Mouse (Mus musculus): ENCODE measurements around the gene Taok1. TPM values are rescaled to one million over a fixed set of nuclear protein-coding genes. Genes with fewer than 3 reads are reported as not detected.

Taok1 gene
- total and polyA plus RNA-seq, 2 experiments from 2014 or later: 14.2 to 35.9 TPM

DNA sequence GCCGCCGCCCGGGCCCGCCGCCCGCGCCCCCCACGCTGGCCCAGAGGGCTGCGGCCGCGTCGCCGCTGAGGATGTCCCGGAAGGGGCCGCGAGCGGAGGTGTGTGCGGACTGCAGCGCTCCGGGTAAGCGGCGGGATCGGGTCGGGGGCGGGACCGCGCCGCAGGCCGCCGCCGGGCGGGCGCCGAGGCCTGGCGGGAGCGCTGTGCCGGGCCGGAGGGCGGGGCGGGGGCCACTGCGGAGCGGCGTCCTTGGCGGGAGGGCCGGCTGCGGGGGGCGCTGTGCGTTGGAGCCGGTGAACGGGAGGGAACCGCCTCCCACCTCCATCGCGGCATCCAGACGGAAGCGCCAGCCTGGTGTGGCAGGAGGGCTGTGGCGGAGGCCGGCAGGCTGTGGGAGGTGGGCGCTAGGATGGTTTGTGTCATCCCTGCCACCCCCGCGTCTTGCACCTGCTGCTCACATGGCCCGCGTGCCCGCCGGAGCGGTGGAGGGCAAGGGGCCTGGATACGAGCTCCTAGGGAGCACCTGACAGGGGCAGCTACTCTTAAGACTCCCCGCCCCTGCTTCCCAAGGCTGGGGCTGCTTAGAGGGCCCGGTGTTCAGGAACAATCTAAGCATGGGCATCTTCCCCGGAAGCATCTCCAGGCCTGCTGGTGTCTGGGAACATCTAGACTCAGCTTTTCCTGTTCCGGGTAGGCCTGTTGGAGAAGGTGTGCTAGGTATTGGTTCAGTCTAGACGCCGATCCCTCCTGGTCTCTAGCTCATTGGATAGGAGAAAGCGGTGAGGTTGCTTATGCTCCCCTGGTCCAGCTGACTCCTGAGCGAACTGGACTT is 113.9 kb downstream of the Taok1 start, which contains the start of gene Git1:
TSS of gene Git1 (plus strand) at position 51 of the 832 bp plus-strand sequence.
- Histone ChIP-seq H3K4me2 (ENCODE audit: low read depth, low read length) (peak within 1 kb of the TSS; percentile 88), H3K27me3 (ENCODE audit: control insufficient read depth, insufficient read depth, low read length) (no peaks in the 10 kb centered on the region), H3K9ac (replicated peaks; ENCODE audit: low read depth, low read length) (peak within 1 kb of the TSS; percentile 93), H3K9me3 (replicated peaks; ENCODE audit: control insufficient read depth, low read length) (no peaks in the 10 kb centered on the region), H3K4me1 (ENCODE audit: control insufficient read depth, insufficient read depth) (peaks cover 36% of the 10 kb centered on the region), H3K4me3 (ENCODE audit: low read depth, low read length) (peak within 1 kb of the TSS; percentile 93), H3K36me3 (replicated peaks; ENCODE audit: control insufficient read depth, insufficient read depth, low read length) (no peaks in the 10 kb centered on the region), H3K27ac (ENCODE audit: low read depth) (peak within 1 kb of the TSS; percentile 97)
- TF ChIP-seq EP300 (IDR thresholded peaks at IDR 0.05; ENCODE audit: low read depth): no peak
- no peak for TF ChIP-seq CTCF (IDR thresholded peaks at IDR 0.05; ENCODE audit: low read depth)
- ATAC-seq (ENCODE audit: insufficient read depth, low read depth): no peak
- DNase-seq (ENCODE audit: low spot score): no peak
- under 1% methylated on average over 54 of the region's 74 CpGs for WGBS

DNA sequence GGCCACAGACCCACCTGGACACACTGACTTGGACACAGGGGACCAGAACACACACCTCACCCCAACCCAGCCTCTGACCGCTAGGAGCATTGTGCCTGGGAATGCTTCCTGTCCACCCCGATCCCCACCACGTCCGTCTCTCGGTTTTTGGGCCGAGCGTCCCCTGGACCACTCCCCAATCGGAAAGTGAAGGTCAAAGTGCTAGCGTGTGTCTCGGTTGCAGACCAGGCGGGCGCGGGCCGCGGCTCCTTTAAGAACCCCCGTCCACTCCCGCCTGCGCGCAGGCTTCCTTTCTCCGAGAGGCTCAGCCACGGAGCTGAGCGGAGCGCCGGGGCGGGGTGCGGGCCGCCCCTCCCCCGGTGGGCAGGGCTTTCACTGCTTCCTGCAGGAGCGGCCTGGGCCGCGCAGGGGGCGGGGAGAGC is 114.7 kb downstream of the Taok1 start:
- DNase-seq (ENCODE audit: low spot score) (peak; percentile 94), ATAC-seq (ENCODE audit: insufficient read depth, low read depth) (peak; percentile 71)
- H3K27me3 ChIP-seq (ENCODE audit: control insufficient read depth, insufficient read depth, low read length): no peaks in the 10 kb centered on the region
- H3K4me2 ChIP-seq (ENCODE audit: low read depth, low read length): peak overlapping the region; percentile 88
- H3K9ac ChIP-seq (replicated peaks; ENCODE audit: low read depth, low read length): peak overlapping the region; percentile 93
- under 1% methylated on average over 31 of the region's 32 CpGs for WGBS
- no peaks in the 10 kb centered on the region for H3K36me3 ChIP-seq (replicated peaks; ENCODE audit: control insufficient read depth, insufficient read depth, low read length)
- H3K4me3 ChIP-seq (ENCODE audit: low read depth, low read length): peak overlapping the region; percentile 67
- no peaks in the 10 kb centered on the region for H3K9me3 ChIP-seq (replicated peaks; ENCODE audit: control insufficient read depth, low read length)
- TF ChIP-seq EP300 (IDR thresholded peaks at IDR 0.05; ENCODE audit: low read depth) (no peak), CTCF (IDR thresholded peaks at IDR 0.05; ENCODE audit: low read depth) (0 out of 2 replicates have a peak, but pooled peaks have one; percentile 0)
- peak overlapping the region; percentile 97 for H3K27ac ChIP-seq (ENCODE audit: low read depth)
- peaks cover 28% of the 10 kb centered on the region for H3K4me1 ChIP-seq (ENCODE audit: control insufficient read depth, insufficient read depth)

DNA sequence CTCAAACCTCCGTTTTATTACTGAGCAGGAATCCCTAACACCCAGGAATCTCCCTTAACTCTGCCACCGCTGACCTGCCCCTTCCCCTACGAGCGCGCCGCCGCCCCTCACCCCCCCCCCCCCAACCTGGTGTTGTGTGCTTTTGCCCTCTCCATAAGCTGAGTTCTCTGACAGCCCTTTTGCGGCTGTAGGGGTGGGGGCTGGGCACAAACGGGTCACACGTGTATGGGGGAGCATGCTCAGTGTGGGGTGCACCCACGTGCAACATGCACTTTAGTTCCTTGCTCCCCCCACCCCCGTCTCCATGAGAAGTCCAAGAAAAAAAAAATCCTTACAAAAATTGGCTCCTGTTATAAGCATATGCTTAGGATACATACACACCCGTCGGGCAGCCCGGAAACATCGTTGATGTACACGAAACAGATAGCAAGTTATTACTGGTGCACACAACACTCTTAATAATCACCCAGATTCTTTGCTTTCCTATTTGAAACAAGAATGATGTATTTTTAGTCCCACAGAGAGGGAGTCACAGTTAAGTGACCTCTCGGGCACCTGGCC is 115.2 kb downstream of the Taok1 start:
- Histone ChIP-seq H3K27ac (ENCODE audit: low read depth) (peak overlapping the region; percentile 97), H3K9ac (replicated peaks; ENCODE audit: low read depth, low read length) (peak overlapping the region; percentile 93), H3K9me3 (replicated peaks; ENCODE audit: control insufficient read depth, low read length) (no peaks in the 10 kb centered on the region), H3K4me1 (ENCODE audit: control insufficient read depth, insufficient read depth) (peaks cover 23% of the 10 kb centered on the region), H3K4me2 (ENCODE audit: low read depth, low read length) (peak overlapping the region; percentile 88), H3K4me3 (ENCODE audit: low read depth, low read length) (peak overlapping the region; percentile 67), H3K27me3 (ENCODE audit: control insufficient read depth, insufficient read depth, low read length) (no peaks in the 10 kb centered on the region), H3K36me3 (replicated peaks; ENCODE audit: control insufficient read depth, insufficient read depth, low read length) (no peaks in the 10 kb centered on the region)
- WGBS: 1% methylated on average over 18 of the region's 18 CpGs
- no peak for ATAC-seq (ENCODE audit: insufficient read depth, low read depth)
- DNase-seq (ENCODE audit: low spot score): no peak
- no peak for TF ChIP-seq EP300 (IDR thresholded peaks at IDR 0.05; ENCODE audit: low read depth)
- no peak for TF ChIP-seq CTCF (IDR thresholded peaks at IDR 0.05; ENCODE audit: low read depth)

DNA sequence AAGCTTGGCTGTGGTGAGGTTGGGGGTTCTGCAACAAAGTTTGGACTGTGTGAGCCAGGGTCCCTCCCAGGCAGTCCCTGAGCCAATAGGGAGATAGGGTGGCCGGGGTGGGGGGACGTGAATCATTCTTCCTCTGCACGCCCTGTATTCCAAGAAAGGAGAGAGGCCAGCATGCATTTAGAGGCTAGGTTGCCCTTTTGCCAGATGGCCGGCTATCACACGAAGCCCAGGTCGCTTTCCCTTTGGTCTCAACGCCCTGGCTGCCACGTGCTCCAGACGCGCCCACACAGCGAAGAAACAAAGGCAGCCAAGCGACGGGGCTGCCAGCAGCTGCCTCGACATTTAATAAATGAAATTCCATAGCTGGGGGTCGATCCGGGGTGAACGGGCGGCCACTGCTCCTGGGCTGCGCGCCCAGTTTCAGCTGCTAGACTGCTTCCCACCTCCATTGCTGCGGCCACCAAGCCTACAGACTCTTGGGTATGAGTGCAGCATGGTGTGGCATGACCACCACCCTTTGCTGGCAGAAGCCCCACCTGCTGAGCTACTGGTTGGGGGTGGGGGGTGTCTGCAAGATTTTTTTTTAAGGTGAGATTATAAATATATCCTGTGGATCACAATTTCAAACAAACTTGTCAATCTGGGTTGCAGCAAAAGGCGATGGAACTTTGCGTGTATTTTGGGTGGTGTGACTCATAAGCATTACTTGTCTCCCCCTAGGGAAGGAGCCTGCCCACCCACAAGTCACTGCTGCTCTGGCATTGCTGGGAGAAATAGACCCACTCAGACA is 115.9 kb downstream of the Taok1 start:
- under 1% methylated on average over 23 of the region's 23 CpGs for WGBS
- Histone ChIP-seq H3K4me3 (ENCODE audit: low read depth, low read length) (peak overlapping the region; percentile 67), H3K9ac (replicated peaks; ENCODE audit: low read depth, low read length) (peak overlapping the region; percentile 93), H3K4me2 (ENCODE audit: low read depth, low read length) (peak overlapping the region; percentile 88), H3K27ac (ENCODE audit: low read depth) (peak overlapping the region; percentile 97), H3K36me3 (replicated peaks; ENCODE audit: control insufficient read depth, insufficient read depth, low read length) (no peaks in the 10 kb centered on the region), H3K9me3 (replicated peaks; ENCODE audit: control insufficient read depth, low read length) (no peaks in the 10 kb centered on the region), H3K27me3 (ENCODE audit: control insufficient read depth, insufficient read depth, low read length) (no peaks in the 10 kb centered on the region), H3K4me1 (ENCODE audit: control insufficient read depth, insufficient read depth) (peaks cover 23% of the 10 kb centered on the region)
- peak; percentile 55 for ATAC-seq (ENCODE audit: insufficient read depth, low read depth)
- peak; percentile 87 for DNase-seq (ENCODE audit: low spot score)
- TF ChIP-seq CTCF (IDR thresholded peaks at IDR 0.05; ENCODE audit: low read depth) (no peak), EP300 (IDR thresholded peaks at IDR 0.05; ENCODE audit: low read depth) (0 out of 2 replicates have a peak, but pooled peaks have one; percentile 4)

DNA sequence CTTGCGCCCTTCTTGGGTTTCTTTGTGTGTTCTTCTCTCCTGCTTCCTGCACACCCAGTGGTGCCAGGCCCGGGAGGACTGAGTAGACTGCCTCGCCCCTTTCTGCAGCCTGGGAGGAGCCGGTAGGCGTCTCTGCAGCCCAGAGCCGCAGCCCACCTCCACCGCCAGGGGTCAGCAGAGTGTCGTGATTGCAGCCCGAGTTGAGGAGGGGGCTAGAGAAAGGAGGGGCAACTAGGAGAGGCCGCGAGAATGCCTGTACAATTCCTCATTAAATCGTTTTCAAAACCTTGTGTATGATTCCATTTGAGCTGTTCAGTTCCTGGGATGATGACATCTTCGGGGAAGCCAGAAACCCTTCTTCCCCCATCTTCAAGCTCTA is 116.5 kb downstream of the Taok1 start:
- H3K36me3 ChIP-seq (replicated peaks; ENCODE audit: control insufficient read depth, insufficient read depth, low read length): no peaks in the 10 kb centered on the region
- peak overlapping the region; percentile 97 for H3K27ac ChIP-seq (ENCODE audit: low read depth)
- DNase-seq (ENCODE audit: low spot score): peak; percentile 90
- 0 out of 2 replicates have a peak overlapping the region, but pooled peaks have one; percentile 93 for H3K9ac ChIP-seq (replicated peaks; ENCODE audit: low read depth, low read length)
- H3K9me3 ChIP-seq (replicated peaks; ENCODE audit: control insufficient read depth, low read length): no peaks in the 10 kb centered on the region
- H3K4me1 ChIP-seq (ENCODE audit: control insufficient read depth, insufficient read depth): peaks cover 23% of the 10 kb centered on the region
- WGBS: 0% methylated on average over 13 of the region's 13 CpGs
- peak overlapping the region; percentile 88 for H3K4me2 ChIP-seq (ENCODE audit: low read depth, low read length)
- TF ChIP-seq CTCF (IDR thresholded peaks at IDR 0.05; ENCODE audit: low read depth): peak; percentile 99
- TF ChIP-seq EP300 (IDR thresholded peaks at IDR 0.05; ENCODE audit: low read depth): no peak
- ATAC-seq (ENCODE audit: insufficient read depth, low read depth): peak; percentile 65
- H3K4me3 ChIP-seq (ENCODE audit: low read depth, low read length): peak overlapping the region; percentile 67
- no peaks in the 10 kb centered on the region for H3K27me3 ChIP-seq (ENCODE audit: control insufficient read depth, insufficient read depth, low read length)

All from heart, postnatal 0 days (tissue).